Mouse (Mus musculus) MEL (cell line): ENCODE measurements around the gene Rln3.

Source experiments
- CTCF ChIP-seq, 3 experiments: IDR thresholded peaks in 2 of 3; conservative IDR thresholded peaks in 1 of 3; 2 replicates each; pipeline ENCODE4 v1.5.1; 2011 to 2012; ENCODE audit warnings: low read length in 3 of 3, low read depth in 2 of 3, mild to moderate bottlenecking in 2 of 3, improper control_type of control experiment in 1 of 3, inconsistent platforms in 1 of 3, mixed read lengths in 1 of 3, moderate library complexity in 1 of 3; ENCODE audit not compliant: control insufficient read depth in 1 of 3, insufficient read depth in 1 of 3, poor library complexity in 1 of 3, severe bottlenecking in 1 of 3
- ZKSCAN1 ChIP-seq: IDR thresholded peaks from 2 replicates; pipeline ENCODE4 v1.6.1; 2012; ENCODE audit warnings: low read depth, mild to moderate bottlenecking, inconsistent platforms, low read length, improper control_type of control experiment, moderate library complexity
- ZMIZ1 ChIP-seq: IDR thresholded peaks from 2 replicates; pipeline ENCODE4 v1.6.1; 2012; ENCODE audit warnings: low read depth, mild to moderate bottlenecking, inconsistent platforms, low read length, improper control_type of control experiment, moderate library complexity

- TF ChIP-seq CTCF (IDR thresholded peaks at IDR 0.05 in 2 of 3, conservative IDR thresholded peaks at IDR 0.05 in 1 of 3; ENCODE audit: control insufficient read depth in 1 of 3, insufficient read depth in 1 of 3, low read depth in 2 of 3, low read length in 3 of 3, poor library complexity in 1 of 3, severe bottlenecking in 1 of 3): no peak
- no peak for TF ChIP-seq ZMIZ1
- no peak for TF ChIP-seq ZKSCAN1
Observed at GRCm38 (mm10) chr8:84029272-84029671, 15.5 kb downstream of the Rln3 start.
